Mouse (Mus musculus) right cerebral cortex, postnatal 36 days (tissue): Measurements from ENCODE around the gene Phlda2.

Experiments used
- DNase-seq, 2 experiments: peaks; one replicate each; pipeline ENCODE4 v3.0.0; 2022; ENCODE audit warnings: low spot score in 2 of 2, mixed read lengths in 1 of 2

Gene Phlda2

GRCm38 (mm10) chr7:143461920-143462319, 41.0 kb downstream of the Phlda2 start:
- no peak for DNase-seq

GRCm38 (mm10) chr7:143461294-143461870, 41.6 kb downstream of the Phlda2 start:
- no peak for DNase-seq

GRCm38 (mm10) chr7:143460874-143461273, 42.1 kb downstream of the Phlda2 start, which contains the start of gene Cdkn1c:
Gene Cdkn1c (minus strand): TSS chr7:143461050.
- peak; percentile 73 to 76 for DNase-seq

GRCm38 (mm10) chr7:143460217-143460834, 42.6 kb downstream of the Phlda2 start:
- no peak for DNase-seq

- DNase-seq, result no peak
Measured at GRCm38 (mm10) chr7:143459332-143460211, 43.4 kb downstream of the Phlda2 start.

GRCm38 (mm10) chr7:143458963-143459331, 44.0 kb downstream of the Phlda2 start:
- no peak for DNase-seq
